Mouse (Mus musculus) brain, embryonic 14.5 days (tissue): ENCODE results near the gene Nudcd3.

Experiments
- CTCF ChIP-seq: fragments of 200-500 bp; IDR thresholded peaks from 2 replicates; pipeline ENCODE4 v1.5.1; 2012; ENCODE audit warnings: inconsistent platforms, mild to moderate bottlenecking, moderate library complexity, borderline replicate concordance; ENCODE audit not compliant: insufficient read depth, insufficient read length; ENCODE audit errors: extremely low read depth
- POLR2A ChIP-seq: fragments of 200-500 bp; IDR thresholded peaks from 2 replicates; pipeline ENCODE4 v1.6.1; 2012; ENCODE audit warnings: mild to moderate bottlenecking, inconsistent platforms, borderline replicate concordance; ENCODE audit not compliant: poor library complexity, insufficient read depth, insufficient read length, severe bottlenecking; ENCODE audit errors: extremely low read depth

GRCm38 (mm10) chr11:6230012-6230411 is 29.8 kb upstream of the Nudcd3 start, which contains the start of gene Npc1l1:
- TF ChIP-seq CTCF (no peak), POLR2A (no peak)
